Mouse (Mus musculus): ENCODE data around the gene Olfr1279. TPM values are rescaled to one million over a fixed set of nuclear protein-coding genes. Genes with fewer than 3 reads are reported as not detected.
"Not testable (repeated sequence)": the region's sequence is repeated elsewhere in the genome, so short reads cannot be mapped to it uniquely, and the experiment has no call there.

The Olfr1279 gene
- polyA plus RNA-seq (2015; fragmentation: Nextera tagmentation; extraction: Ambion mirVana) = not detected in 2 replicates

- no peaks in the 10 kb centered on the region for H3K4me1 ChIP-seq (replicated peaks; ENCODE audit: control insufficient read depth, insufficient read depth, low read length)
- ATAC-seq (ENCODE audit: low read depth) = no peak
- H3K9me3 ChIP-seq (ENCODE audit: control insufficient read depth, low read length) = no peaks in the 10 kb centered on the region
- H3K36me3 ChIP-seq (ENCODE audit: control insufficient read depth, insufficient read depth, low read length) = no peaks in the 10 kb centered on the region
- H3K4me3 ChIP-seq (ENCODE audit: low read length) = no peak within 1 kb of the TSS
- H3K27me3 ChIP-seq (ENCODE audit: control insufficient read depth, insufficient read depth, low read depth, low read length) = no peaks in the 10 kb centered on the region
- no peak within 1 kb of the TSS for H3K9ac ChIP-seq (ENCODE audit: low read length)
- H3K27ac ChIP-seq (ENCODE audit: low read length) = no peak within 1 kb of the TSS
- no peak within 1 kb of the TSS for H3K4me2 ChIP-seq (ENCODE audit: low read depth, low read length)
Measured at GRCm38 (mm10) chr2:111300374-111300773, at the start of gene Olfr1279. Gene Olfr1279, plus strand, starts transcription at chr2:111300635.

GRCm38 (mm10) chr2:111254216-111254615 lies 46.2 kb upstream of the Olfr1279 start, which contains the start of gene Olfr1276:
Gene Olfr1276, plus strand, starts transcription at chr2:111254516.
- Histone ChIP-seq H3K4me3 (ENCODE audit: low read length) (no peak within 1 kb of the TSS), H3K27me3 (ENCODE audit: control insufficient read depth, insufficient read depth, low read depth, low read length) (no peaks in the 10 kb centered on the region), H3K4me1 (replicated peaks; ENCODE audit: control insufficient read depth, insufficient read depth, low read length) (no peaks in the 10 kb centered on the region), H3K27ac (ENCODE audit: low read length) (no peak within 1 kb of the TSS), H3K36me3 (ENCODE audit: control insufficient read depth, insufficient read depth, low read length) (no peaks in the 10 kb centered on the region), H3K9ac (ENCODE audit: low read length) (no peak within 1 kb of the TSS), H3K9me3 (ENCODE audit: control insufficient read depth, low read length) (no peaks in the 10 kb centered on the region), H3K4me2 (ENCODE audit: low read depth, low read length) (no peak within 1 kb of the TSS)
- ATAC-seq (ENCODE audit: low read depth) = no peak

- no peak for ATAC-seq (ENCODE audit: low read depth)
- WGBS = 81% methylated on average over 2 of the region's 2 CpGs
- Histone ChIP-seq H3K4me1 (replicated peaks; ENCODE audit: control insufficient read depth, insufficient read depth, low read length) (no peaks in the 10 kb centered on the region), H3K27ac (ENCODE audit: low read length) (no peak within 1 kb of the TSS), H3K4me3 (ENCODE audit: low read length) (no peak within 1 kb of the TSS), H3K27me3 (ENCODE audit: control insufficient read depth, insufficient read depth, low read depth, low read length) (no peaks in the 10 kb centered on the region), H3K9me3 (ENCODE audit: control insufficient read depth, low read length) (peaks cover 2% of the 10 kb centered on the region), H3K4me2 (ENCODE audit: low read depth, low read length) (no peak within 1 kb of the TSS), H3K36me3 (ENCODE audit: control insufficient read depth, insufficient read depth, low read length) (no peaks in the 10 kb centered on the region), H3K9ac (ENCODE audit: low read length) (no peak within 1 kb of the TSS)
Measured at GRCm38 (mm10) chr2:111274006-111274405, 26.4 kb upstream of the Olfr1279 start, which contains the start of gene Olfr1277. Gene Olfr1277, minus strand, starts transcription at chr2:111274106.

- Histone ChIP-seq H3K9me3 (ENCODE audit: control insufficient read depth, low read length) (no peaks in the 10 kb centered on the region), H3K36me3 (ENCODE audit: control insufficient read depth, insufficient read depth, low read length) (no peaks in the 10 kb centered on the region)
- ATAC-seq (ENCODE audit: low read depth) = no peak
Measured at GRCm38 (mm10) chr2:111289836-111290235, 10.6 kb upstream of the Olfr1279 start, which contains the start of gene Olfr1278. Gene Olfr1278, plus strand, starts transcription at chr2:111290136.

GRCm38 (mm10) chr2:111298541-111298940 lies 1.9 kb upstream of the Olfr1279 start:
- Histone ChIP-seq H3K9me3 (ENCODE audit: control insufficient read depth, low read length) (no peaks in the 10 kb centered on the region), H3K9ac (ENCODE audit: low read length) (no peak overlapping the region), H3K36me3 (ENCODE audit: control insufficient read depth, insufficient read depth, low read length) (no peaks in the 10 kb centered on the region), H3K4me3 (ENCODE audit: low read length) (no peak overlapping the region), H3K27ac (ENCODE audit: low read length) (no peak overlapping the region), H3K27me3 (ENCODE audit: control insufficient read depth, insufficient read depth, low read depth, low read length) (no peaks in the 10 kb centered on the region), H3K4me1 (replicated peaks; ENCODE audit: control insufficient read depth, insufficient read depth, low read length) (no peaks in the 10 kb centered on the region), H3K4me2 (ENCODE audit: low read depth, low read length) (no peak overlapping the region)
- no peak for ATAC-seq (ENCODE audit: low read depth)

More at GRCm38 (mm10) chr2:111289836-111290235, 10.6 kb upstream of the Olfr1279 start, which contains the start of gene Olfr1278:
- Histone ChIP-seq H3K9ac (ENCODE audit: low read length) (no peak within 1 kb of the TSS), H3K4me1 (replicated peaks; ENCODE audit: control insufficient read depth, insufficient read depth, low read length) (no peaks in the 10 kb centered on the region), H3K4me3 (ENCODE audit: low read length) (no peak within 1 kb of the TSS), H3K27me3 (ENCODE audit: control insufficient read depth, insufficient read depth, low read depth, low read length) (no peaks in the 10 kb centered on the region), H3K27ac (ENCODE audit: low read length) (no peak within 1 kb of the TSS), H3K4me2 (ENCODE audit: low read depth, low read length) (no peak within 1 kb of the TSS)

- H3K9me3 ChIP-seq (ENCODE audit: control insufficient read depth, low read length) = no peaks in the 10 kb centered on the region
- H3K4me1 ChIP-seq (replicated peaks; ENCODE audit: control insufficient read depth, insufficient read depth, low read length) = no peaks in the 10 kb centered on the region
- H3K4me2 ChIP-seq (ENCODE audit: low read depth, low read length) = no peak within 1 kb of the TSS
- no peak for ATAC-seq (ENCODE audit: low read depth)
- no peak within 1 kb of the TSS for H3K4me3 ChIP-seq (ENCODE audit: low read length)
- no peak within 1 kb of the TSS for H3K27ac ChIP-seq (ENCODE audit: low read length)
- H3K36me3 ChIP-seq (ENCODE audit: control insufficient read depth, insufficient read depth, low read length) = no peaks in the 10 kb centered on the region
- H3K9ac ChIP-seq (ENCODE audit: low read length) = no peak within 1 kb of the TSS
- no peaks in the 10 kb centered on the region for H3K27me3 ChIP-seq (ENCODE audit: control insufficient read depth, insufficient read depth, low read depth, low read length)
Measured at GRCm38 (mm10) chr2:111313717-111314116, 13.3 kb downstream of the Olfr1279 start, which contains the start of gene Olfr1280. Gene Olfr1280, plus strand, starts transcription at chr2:111314017.

GRCm38 (mm10) chr2:111326220-111326619 lies 25.8 kb downstream of the Olfr1279 start, which contains the start of gene Olfr1281:
Gene Olfr1281, plus strand, starts transcription at chr2:111326520.
- Histone ChIP-seq H3K9me3 (ENCODE audit: control insufficient read depth, low read length) (no peaks in the 10 kb centered on the region), H3K4me1 (replicated peaks; ENCODE audit: control insufficient read depth, insufficient read depth, low read length) (no peaks in the 10 kb centered on the region), H3K27me3 (ENCODE audit: control insufficient read depth, insufficient read depth, low read depth, low read length) (no peaks in the 10 kb centered on the region), H3K9ac (ENCODE audit: low read length) (no peak within 1 kb of the TSS), H3K4me2 (ENCODE audit: low read depth, low read length) (no peak within 1 kb of the TSS), H3K36me3 (ENCODE audit: control insufficient read depth, insufficient read depth, low read length) (no peaks in the 10 kb centered on the region), H3K4me3 (ENCODE audit: low read length) (no peak within 1 kb of the TSS), H3K27ac (ENCODE audit: low read length) (no peak within 1 kb of the TSS)
- ATAC-seq (ENCODE audit: low read depth) = no peak
- 63% methylated on average over 2 of the region's 2 CpGs for WGBS

GRCm38 (mm10) chr2:111333721-111334120 lies 33.3 kb downstream of the Olfr1279 start:
- H3K36me3 ChIP-seq (ENCODE audit: control insufficient read depth, insufficient read depth, low read length); H3K4me1 ChIP-seq (replicated peaks; ENCODE audit: control insufficient read depth, insufficient read depth, low read length); H3K4me2 ChIP-seq (ENCODE audit: low read depth, low read length); ATAC-seq (ENCODE audit: low read depth); H3K27me3 ChIP-seq (ENCODE audit: control insufficient read depth, insufficient read depth, low read depth, low read length); H3K9me3 ChIP-seq (ENCODE audit: control insufficient read depth, low read length); H3K4me3 ChIP-seq (ENCODE audit: low read length); H3K27ac ChIP-seq (ENCODE audit: low read length); H3K9ac ChIP-seq (ENCODE audit: low read length): not testable (repeated sequence)
- 84% methylated on average over 5 of the region's 5 CpGs for WGBS

GRCm38 (mm10) chr2:111335976-111336375 lies 35.5 kb downstream of the Olfr1279 start, which contains the start of gene Olfr1282:
Gene Olfr1282, minus strand, starts transcription at chr2:111336076.
- ATAC-seq (ENCODE audit: low read depth) = no peak
- H3K4me2 ChIP-seq (ENCODE audit: low read depth, low read length) = no peak within 1 kb of the TSS
- no peaks in the 10 kb centered on the region for H3K36me3 ChIP-seq (ENCODE audit: control insufficient read depth, insufficient read depth, low read length)
- no peak within 1 kb of the TSS for H3K27ac ChIP-seq (ENCODE audit: low read length)
- H3K4me1 ChIP-seq (replicated peaks; ENCODE audit: control insufficient read depth, insufficient read depth, low read length) = no peaks in the 10 kb centered on the region
- 51% methylated on average over 2 of the region's 2 CpGs for WGBS
- H3K9me3 ChIP-seq (ENCODE audit: control insufficient read depth, low read length) = no peaks in the 10 kb centered on the region
- no peaks in the 10 kb centered on the region for H3K27me3 ChIP-seq (ENCODE audit: control insufficient read depth, insufficient read depth, low read depth, low read length)
- H3K4me3 ChIP-seq (ENCODE audit: low read length) = no peak within 1 kb of the TSS
- no peak within 1 kb of the TSS for H3K9ac ChIP-seq (ENCODE audit: low read length)

All from lung, embryonic 16.5 days (tissue).